Mouse (Mus musculus) hindbrain, embryonic 10.5 days (tissue): Measurements from ENCODE around the gene Gm7145. TPM values are rescaled to one million over a fixed set of nuclear protein-coding genes. Genes with fewer than 3 reads are reported as not detected.
"Not testable (repeated sequence)": the region's sequence is repeated elsewhere in the genome, so short reads cannot be mapped to it uniquely, and the experiment has no call there.

Source experiments
- DNase-seq: peaks from one replicate; pipeline ENCODE4 v3.0.0-alpha.2; 2017; ENCODE audit warnings: low spot score
- H3K27ac ChIP-seq: fragments of 300-500 bp; sonication (generic); 2 replicates; pipeline ENCODE4 v1.5.1; 2016; ENCODE audit warnings: mild to moderate bottlenecking, moderate library complexity
- H3K27me3 ChIP-seq: fragments of 300-500 bp; sonication (generic); 2 replicates; pipeline ENCODE4 v1.6.1; 2016; ENCODE audit warnings: mild to moderate bottlenecking; ENCODE audit not compliant: poor library complexity, insufficient read depth, severe bottlenecking
- H3K36me3 ChIP-seq: fragments of 300-500 bp; sonication (generic); 2 replicates; pipeline ENCODE4 v1.6.1; 2016; ENCODE audit warnings: mild to moderate bottlenecking, moderate library complexity
- H3K4me1 ChIP-seq: fragments of 300-500 bp; sonication (generic); replicated peaks from 2 replicates; pipeline ENCODE4 v1.6.1; 2016; ENCODE audit warnings: mild to moderate bottlenecking
- H3K4me3 ChIP-seq: fragments of 300-500 bp; sonication (generic); 2 replicates; pipeline ENCODE4 v1.5.1; 2016; ENCODE audit warnings: mild to moderate bottlenecking, moderate library complexity
- H3K9me3 ChIP-seq: fragments of 300-500 bp; sonication (generic); 2 replicates; pipeline ENCODE4 v1.6.1; 2016; ENCODE audit warnings: mild to moderate bottlenecking, moderate library complexity
- WGBS: fragments of 180-500 bp; shearing (Covaris S2); methylation state at CpG from one replicate; pipeline ENCODE4 v1.1.7; 2016; 5-methylcytosine and 5-hydroxymethylcytosine counted together
- polyA plus RNA-seq: library from polyadenylated mRNA; unstranded; fragments of >200 nt; fragmentation: Nextera tagmentation; extraction: Ambion mirVana; gene quantifications from 2 replicates; pipeline ENCODE4 v1.2.1, GENCODE M21; 2016

Gene Gm7145
- not detected in 2 replicates for polyA plus RNA-seq

- 82% methylated on average over 4 of the region's 4 CpGs for WGBS
- H3K36me3 ChIP-seq, result no peaks in the 10 kb centered on the region
- no peak for DNase-seq
- H3K27me3 ChIP-seq, result no peaks in the 10 kb centered on the region
- H3K27ac ChIP-seq, result no peak within 1 kb of the TSS
- H3K4me1 ChIP-seq, result no peaks in the 10 kb centered on the region
- no peak within 1 kb of the TSS for H3K4me3 ChIP-seq
- peaks cover 14% of the 10 kb centered on the region; the same call in 1 of the 2 replicates for H3K9me3 ChIP-seq
These were observed at the start of gene Gm7145 for GRCm38 (mm10) chr1:117965639-117966038. Gene Gm7145 (plus strand): TSS chr1:117965939.

GRCm38 (mm10) chr1:117927715-117928114 lies 38.0 kb upstream of the Gm7145 start, which contains the start of gene Gm28168:
Gene Gm28168 (plus strand): TSS chr1:117928015.
- not testable (repeated sequence) for H3K27me3 ChIP-seq, H3K27ac ChIP-seq, H3K9me3 ChIP-seq, H3K36me3 ChIP-seq, H3K4me3 ChIP-seq, H3K4me1 ChIP-seq, DNase-seq
- 69% methylated on average over 1 of the region's 1 CpGs for WGBS

GRCm38 (mm10) chr1:118003876-118004275 lies 38.1 kb downstream of the Gm7145 start:
- H3K4me3 ChIP-seq, H3K36me3 ChIP-seq, H3K9me3 ChIP-seq, H3K4me1 ChIP-seq, DNase-seq, H3K27ac ChIP-seq, H3K27me3 ChIP-seq: not testable (repeated sequence)

GRCm38 (mm10) chr1:118012736-118013135 lies 47.0 kb downstream of the Gm7145 start:
- WGBS, result 33% methylated on average over 8 of the region's 8 CpGs
- not testable (repeated sequence) for H3K4me3 ChIP-seq, H3K4me1 ChIP-seq, H3K9me3 ChIP-seq, H3K27ac ChIP-seq, H3K27me3 ChIP-seq, H3K36me3 ChIP-seq, DNase-seq

Other genes starting within 250 kb of the Gm7145 start
- gene B020011L13Rik, start 184.8 kb upstream of the Gm7145 start, polyA plus RNA-seq, result not detected in 2 replicates
- not detected in 2 replicates for gene Gm28360, start 135.9 kb upstream of the Gm7145 start, polyA plus RNA-seq
- not detected in 2 replicates for gene Gm28168, start 37.9 kb upstream of the Gm7145 start, polyA plus RNA-seq
- gene Gm29106, start 210.6 kb downstream of the Gm7145 start, polyA plus RNA-seq, result 0.06 and 0.20 TPM in 2 replicates